Mouse (Mus musculus) intestine, embryonic 15.5 days (tissue): ENCODE results near the gene Washc4. TPM values are rescaled to one million over a fixed set of nuclear protein-coding genes. Genes with fewer than 3 reads are reported as not detected.

Experiments used
- ATAC-seq: fragments of 200-750 bp; cut with Nextera tagmentation; 2 replicates; pipeline ENCODE4 v1.8.0; 2017; ENCODE audit warnings: moderate TSS enrichment, moderate library complexity
- H3K27ac ChIP-seq: fragments of 300-500 bp; sonication (generic); 2 replicates; pipeline ENCODE4 v1.5.1; 2015; ENCODE audit warnings: mild to moderate bottlenecking, inconsistent platforms
- H3K27me3 ChIP-seq: fragments of 300-500 bp; sonication (generic); replicated peaks from 2 replicates; pipeline ENCODE4 v1.6.1; 2015; ENCODE audit warnings: inconsistent platforms
- H3K36me3 ChIP-seq: fragments of 300-500 bp; sonication (generic); 2 replicates; pipeline ENCODE4 v1.6.1; 2015; ENCODE audit warnings: inconsistent platforms
- H3K4me1 ChIP-seq: fragments of 300-500 bp; sonication (generic); replicated peaks from 2 replicates; pipeline ENCODE4 v1.6.1; 2015; ENCODE audit warnings: inconsistent platforms
- H3K4me2 ChIP-seq: fragments of 300-500 bp; sonication (generic); replicated peaks from 2 replicates; pipeline ENCODE4 v1.6.1; 2015; ENCODE audit warnings: mild to moderate bottlenecking, inconsistent platforms
- H3K4me3 ChIP-seq: fragments of 300-500 bp; sonication (generic); replicated peaks from 2 replicates; pipeline ENCODE4 v1.5.1; 2015; ENCODE audit warnings: inconsistent platforms
- H3K9ac ChIP-seq: fragments of 300-500 bp; sonication (generic); 2 replicates; pipeline ENCODE4 v1.6.1; 2015; ENCODE audit warnings: inconsistent platforms
- H3K9me3 ChIP-seq: fragments of 300-500 bp; sonication (generic); 2 replicates; pipeline ENCODE4 v1.6.1; 2016; ENCODE audit warnings: inconsistent platforms
- WGBS: fragments of 180-500 bp; shearing (Covaris S2); methylation state at CpG from one replicate; pipeline ENCODE4 v1.1.7; 2015; 5-methylcytosine and 5-hydroxymethylcytosine counted together
- polyA plus RNA-seq: library from polyadenylated mRNA; unstranded; fragments of >200 nt; fragmentation: Nextera tagmentation; extraction: Ambion mirVana; gene quantifications from 2 replicates; pipeline ENCODE4 v1.2.1, GENCODE M21; 2015

Gene Washc4
- polyA plus RNA-seq, 1 experiment from 2014 or later = 42.1 TPM

DNA sequence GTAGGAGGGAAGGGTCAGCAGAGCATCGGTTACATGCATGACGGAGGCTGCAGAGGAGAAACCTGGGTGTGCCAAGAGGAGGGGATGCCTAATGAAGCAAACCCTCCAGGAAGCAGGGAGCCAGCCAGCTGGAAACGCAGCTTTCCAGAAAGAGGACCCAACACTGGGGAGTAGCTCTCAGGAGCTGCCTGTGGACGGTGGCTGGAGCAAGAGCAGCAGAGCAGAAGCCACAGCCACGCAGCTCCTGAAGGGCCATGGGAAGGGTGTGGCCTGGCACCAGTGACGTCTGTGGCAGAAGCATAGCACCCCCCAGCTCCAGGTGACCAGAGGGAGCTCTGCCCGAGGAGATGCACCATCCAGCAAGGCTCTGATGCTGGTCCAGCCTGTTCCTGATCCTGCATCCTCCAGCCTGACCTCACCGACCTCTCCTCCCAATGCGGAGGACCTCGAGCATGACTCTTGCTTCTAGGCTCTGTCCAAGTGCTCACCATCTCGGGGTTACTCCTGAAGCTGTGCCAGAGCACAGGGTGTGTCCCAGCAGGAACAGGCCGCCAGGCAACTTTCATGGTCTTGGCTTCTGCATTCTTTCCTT, 85.7 kb downstream of the Washc4 start:
- ATAC-seq = no peak

DNA sequence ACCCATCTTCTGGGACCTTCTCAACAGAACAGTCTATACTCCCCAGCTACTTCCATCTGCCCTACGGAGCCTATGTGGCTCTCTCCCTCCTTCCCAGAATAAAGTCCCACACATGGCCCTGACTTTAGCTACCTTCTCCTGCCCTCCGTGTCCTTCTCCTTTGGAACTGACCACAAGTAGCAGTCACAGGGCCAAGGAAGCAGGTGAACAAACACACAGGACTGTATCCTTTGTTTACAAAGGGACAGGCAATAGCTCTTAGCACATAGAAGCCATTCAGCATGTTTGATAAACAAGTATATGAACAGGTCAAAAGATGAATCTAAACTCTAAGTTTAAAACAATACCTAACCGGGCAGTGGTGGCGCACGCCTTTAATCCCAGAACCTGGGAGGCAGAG, 86.3 kb downstream of the Washc4 start:
- Histone ChIP-seq H3K36me3 (no peaks in the 10 kb centered on the region), H3K4me2 (no peak overlapping the region), H3K27me3 (no peaks in the 10 kb centered on the region), H3K9ac (no peak overlapping the region), H3K27ac (no peak overlapping the region), H3K4me3 (no peak overlapping the region), H3K4me1 (peaks cover 8% of the 10 kb centered on the region; the same call in 1 of the 2 replicates), H3K9me3 (no peaks in the 10 kb centered on the region)
- 91% methylated on average over 5 of the region's 5 CpGs for WGBS
- no peak for ATAC-seq

More for the DNA sequence above, 85.7 kb downstream of the Washc4 start:
- H3K4me1 ChIP-seq = peaks cover 2% of the 10 kb centered on the region; the same call in 1 of the 2 replicates
- no peak overlapping the region for H3K4me2 ChIP-seq
- H3K9ac ChIP-seq = no peak overlapping the region
- H3K9me3 ChIP-seq = no peaks in the 10 kb centered on the region
- 86% methylated on average over 12 of the region's 12 CpGs for WGBS
- no peaks in the 10 kb centered on the region for H3K36me3 ChIP-seq
- H3K4me3 ChIP-seq = no peak overlapping the region
- no peaks in the 10 kb centered on the region for H3K27me3 ChIP-seq
- H3K27ac ChIP-seq = no peak overlapping the region

DNA sequence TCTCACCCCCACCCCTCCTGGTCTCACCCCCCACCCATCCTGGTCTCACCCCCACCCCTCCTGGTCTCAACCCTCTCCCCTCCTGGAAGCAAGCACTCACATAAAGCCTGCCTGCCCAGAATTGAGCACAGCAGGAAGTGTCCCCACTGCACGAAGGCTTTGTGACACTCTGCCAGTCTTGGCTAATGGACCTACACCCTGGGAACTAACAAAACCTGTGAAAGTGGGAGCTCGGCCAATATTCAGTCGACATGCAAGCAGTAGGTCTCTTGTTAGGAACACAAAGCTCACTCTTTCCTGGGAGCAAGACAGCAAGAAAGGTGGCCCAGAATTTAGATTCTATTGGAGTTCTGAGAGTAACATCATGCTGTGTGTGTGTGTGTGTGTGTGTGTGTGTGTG, 87.3 kb downstream of the Washc4 start:
- WGBS = 75% methylated on average over 3 of the region's 3 CpGs
- no peak overlapping the region for H3K4me2 ChIP-seq
- H3K27ac ChIP-seq = no peak overlapping the region
- no peaks in the 10 kb centered on the region for H3K9me3 ChIP-seq
- H3K27me3 ChIP-seq = no peaks in the 10 kb centered on the region
- no peak for ATAC-seq
- H3K4me1 ChIP-seq = peaks cover 11% of the 10 kb centered on the region; the same call in 1 of the 2 replicates
- H3K4me3 ChIP-seq = no peak overlapping the region
- no peak overlapping the region for H3K9ac ChIP-seq
- H3K36me3 ChIP-seq = no peaks in the 10 kb centered on the region

DNA sequence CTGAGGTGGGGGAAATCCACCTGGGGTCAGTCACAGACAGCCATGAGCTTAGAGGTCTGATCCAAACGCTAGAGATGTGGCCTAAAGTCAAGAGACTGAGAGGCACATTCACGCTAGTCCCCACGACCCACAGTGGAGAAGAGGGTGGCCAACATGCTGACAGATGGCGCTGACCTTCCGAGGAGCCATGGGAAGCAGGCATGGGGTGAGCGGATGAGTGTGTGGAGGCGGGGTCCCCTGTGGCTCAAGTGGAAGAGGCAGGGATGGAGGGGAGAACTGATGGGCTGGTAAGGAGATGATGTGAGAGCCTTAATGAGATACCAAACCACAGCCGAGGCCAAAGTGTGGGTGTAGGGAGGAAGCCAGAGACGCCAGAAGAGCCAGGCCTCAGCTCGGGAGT, 88.2 kb downstream of the Washc4 start:
- Histone ChIP-seq H3K36me3 (no peaks in the 10 kb centered on the region), H3K4me2 (no peak overlapping the region), H3K9ac (no peak overlapping the region), H3K27me3 (no peaks in the 10 kb centered on the region), H3K27ac (no peak overlapping the region), H3K4me1 (peaks cover 11% of the 10 kb centered on the region; the same call in 1 of the 2 replicates), H3K9me3 (no peaks in the 10 kb centered on the region), H3K4me3 (no peak overlapping the region)
- ATAC-seq = no peak
- WGBS = 87% methylated on average over 10 of the region's 10 CpGs

DNA sequence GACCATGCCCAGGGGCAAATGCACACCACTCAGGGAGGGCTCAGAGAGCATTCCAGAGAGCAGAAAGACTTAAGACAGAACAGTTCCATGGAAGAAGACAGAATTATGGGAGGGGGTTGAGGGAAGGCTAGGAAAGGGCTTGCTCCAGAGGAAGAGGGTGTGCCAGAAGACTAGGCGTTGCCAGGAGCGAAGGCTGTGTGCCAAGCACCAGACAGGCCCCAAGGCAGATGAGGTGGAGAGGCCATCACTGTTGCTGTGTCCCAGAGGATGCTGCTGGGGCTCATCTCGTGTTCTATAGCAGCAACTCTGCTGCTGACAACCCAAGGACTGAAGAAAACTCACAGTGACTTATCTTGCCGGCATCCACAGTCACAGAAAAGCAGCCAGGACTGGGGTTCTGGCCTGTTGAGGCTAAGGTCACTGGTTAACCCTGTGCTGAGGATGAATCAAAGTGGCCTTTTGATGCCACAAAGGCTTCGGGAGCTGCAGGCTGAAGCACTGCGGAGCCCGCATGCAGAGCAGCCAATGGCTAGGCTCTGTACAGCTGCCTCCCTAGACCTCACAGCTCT, 89.3 kb downstream of the Washc4 start:
- no peaks in the 10 kb centered on the region for H3K27me3 ChIP-seq
- H3K9me3 ChIP-seq = no peaks in the 10 kb centered on the region
- no peak for ATAC-seq
- WGBS = 75% methylated on average over 7 of the region's 7 CpGs
- H3K4me3 ChIP-seq = no peak overlapping the region
- H3K4me2 ChIP-seq = no peak overlapping the region
- H3K9ac ChIP-seq = no peak overlapping the region
- H3K27ac ChIP-seq = no peak overlapping the region
- H3K36me3 ChIP-seq = no peaks in the 10 kb centered on the region
- peaks cover 11% of the 10 kb centered on the region; the same call in 1 of the 2 replicates for H3K4me1 ChIP-seq

DNA sequence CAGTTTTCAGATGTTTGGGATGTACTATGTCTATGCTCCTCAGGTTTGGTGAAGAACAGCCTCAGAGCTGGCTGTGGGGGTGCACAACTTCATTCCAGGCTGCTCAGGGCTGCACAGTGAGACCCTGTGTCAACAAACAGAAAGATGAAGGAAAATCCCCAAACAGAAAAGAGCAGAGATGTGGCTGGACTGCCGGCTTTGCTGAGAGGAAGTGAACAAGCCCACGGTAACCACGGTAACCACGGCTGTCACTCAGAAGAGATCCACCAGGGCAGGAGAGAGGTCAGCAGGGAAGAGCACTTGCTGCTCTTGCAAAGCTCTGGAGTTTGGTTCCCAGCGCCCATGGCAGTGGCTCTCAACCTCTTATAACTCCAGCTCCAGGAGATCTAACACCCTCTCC, 90.9 kb downstream of the Washc4 start:
- 17% methylated on average over 5 of the region's 5 CpGs for WGBS
- peaks cover 11% of the 10 kb centered on the region; the same call in 1 of the 2 replicates for H3K4me1 ChIP-seq
- no peaks in the 10 kb centered on the region for H3K27me3 ChIP-seq
- no peak for ATAC-seq
- H3K4me3 ChIP-seq = no peak overlapping the region
- no peaks in the 10 kb centered on the region; the same call in 1 of the 2 replicates for H3K36me3 ChIP-seq
- H3K4me2 ChIP-seq = no peak overlapping the region
- H3K27ac ChIP-seq = no peak overlapping the region
- H3K9ac ChIP-seq = no peak overlapping the region
- H3K9me3 ChIP-seq = no peaks in the 10 kb centered on the region

DNA sequence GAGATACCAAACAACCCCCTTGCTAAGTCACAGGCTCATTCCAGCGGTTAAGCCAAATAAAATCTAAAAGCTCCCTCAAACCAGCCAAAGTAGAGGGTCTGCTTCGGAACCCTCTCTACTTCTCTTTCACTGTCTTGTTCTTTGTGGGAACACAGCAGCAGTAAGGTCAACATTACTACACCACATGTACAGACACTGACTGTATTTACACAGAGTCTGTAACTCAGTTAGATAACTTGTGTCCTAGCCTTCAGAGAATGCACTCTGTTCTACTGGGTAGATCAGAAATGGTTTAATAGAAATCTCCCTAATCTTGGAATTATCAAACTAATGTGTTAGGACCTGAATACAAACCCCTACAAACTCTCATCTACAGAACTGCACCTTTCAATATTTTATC, 92.6 kb downstream of the Washc4 start:
- H3K27ac ChIP-seq = no peak overlapping the region
- peaks cover 11% of the 10 kb centered on the region; the same call in 1 of the 2 replicates for H3K4me1 ChIP-seq
- H3K4me2 ChIP-seq = no peak overlapping the region
- H3K4me3 ChIP-seq = no peak overlapping the region
- H3K36me3 ChIP-seq = no peaks in the 10 kb centered on the region; the same call in 1 of the 2 replicates
- H3K9ac ChIP-seq = no peak overlapping the region
- H3K9me3 ChIP-seq = no peaks in the 10 kb centered on the region
- no peaks in the 10 kb centered on the region for H3K27me3 ChIP-seq
- WGBS = 85% methylated on average over 2 of the region's 2 CpGs
- no peak for ATAC-seq

DNA sequence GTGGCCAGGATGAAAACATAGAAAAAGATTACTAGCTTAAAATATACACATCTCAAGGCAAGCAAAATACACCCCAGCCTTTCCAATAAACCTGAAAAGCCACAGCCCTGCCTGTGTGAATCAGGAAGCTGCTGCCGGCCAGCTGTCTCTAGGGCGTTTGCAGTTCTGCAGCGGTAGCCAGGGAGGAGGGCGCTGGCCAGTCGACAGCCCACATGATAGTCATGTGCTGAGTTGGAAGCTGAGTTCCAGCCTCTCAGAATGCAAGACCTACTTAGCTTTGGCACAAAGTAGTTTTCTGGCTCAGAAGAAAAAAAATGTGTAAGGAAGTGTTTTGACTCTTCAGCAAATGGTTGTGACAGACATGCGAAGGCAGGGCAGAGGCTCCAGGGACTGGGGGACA, 93.7 kb downstream of the Washc4 start:
- Histone ChIP-seq H3K4me3 (no peak overlapping the region), H3K4me2 (no peak overlapping the region), H3K4me1 (peaks cover 11% of the 10 kb centered on the region; the same call in 1 of the 2 replicates), H3K27me3 (no peaks in the 10 kb centered on the region), H3K9me3 (no peaks in the 10 kb centered on the region), H3K9ac (no peak overlapping the region), H3K27ac (no peak overlapping the region), H3K36me3 (no peaks in the 10 kb centered on the region; the same call in 1 of the 2 replicates)
- peak; percentile 82 for ATAC-seq
- 27% methylated on average over 6 of the region's 6 CpGs for WGBS

DNA sequence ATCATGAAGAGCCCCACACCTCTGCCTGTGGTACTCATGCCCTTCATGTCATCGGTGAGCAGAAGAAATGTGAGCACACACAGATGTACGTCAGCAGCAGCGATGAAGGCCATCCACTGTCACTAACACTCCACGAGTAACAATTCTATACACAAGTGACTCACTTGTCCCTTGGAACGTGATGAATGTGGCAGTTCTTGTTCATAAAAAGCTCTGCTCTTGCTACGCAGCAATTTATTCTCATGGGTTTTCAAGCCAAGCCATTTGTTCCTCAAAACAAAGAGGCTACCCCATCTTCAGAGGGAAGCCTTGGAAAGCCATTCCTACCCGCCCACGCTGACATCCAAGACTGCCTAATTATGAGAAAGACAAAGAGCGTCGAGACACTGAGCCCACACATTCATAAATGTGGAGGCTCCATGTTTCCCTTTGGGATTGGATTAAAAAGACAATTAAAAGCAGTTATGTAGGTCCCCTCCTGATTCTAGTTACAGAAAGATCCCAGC, 96.4 kb downstream of the Washc4 start:
- 89% methylated on average over 10 of the region's 10 CpGs for WGBS
- no peak overlapping the region for H3K9ac ChIP-seq
- no peaks in the 10 kb centered on the region for H3K27me3 ChIP-seq

DNA sequence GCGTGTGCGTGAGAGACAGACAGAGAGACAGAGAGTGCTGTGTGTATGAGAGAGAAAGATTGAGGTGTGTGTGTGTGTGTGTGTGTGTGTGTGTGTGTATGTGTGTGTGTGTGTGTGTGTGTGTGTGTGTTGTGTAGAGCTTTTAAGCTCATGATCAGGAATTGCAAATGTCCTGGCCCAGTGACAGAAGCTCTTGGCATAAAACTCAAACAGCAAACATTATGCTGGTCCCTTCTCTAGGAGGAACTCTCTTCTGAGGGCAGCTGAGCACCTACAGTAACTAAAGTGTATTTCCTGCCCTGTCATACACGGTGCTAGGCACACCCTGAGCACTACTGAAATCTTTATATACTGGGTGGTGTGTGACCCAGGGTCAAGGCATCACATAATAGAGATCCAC, 98.1 kb downstream of the Washc4 start:
- Histone ChIP-seq H3K4me2 (no peak overlapping the region), H3K4me1 (peaks cover 17% of the 10 kb centered on the region), H3K4me3 (no peak overlapping the region), H3K36me3 (no peaks in the 10 kb centered on the region; the same call in 1 of the 2 replicates), H3K27ac (no peak overlapping the region), H3K9me3 (no peaks in the 10 kb centered on the region), H3K9ac (no peak overlapping the region), H3K27me3 (no peaks in the 10 kb centered on the region)
- ATAC-seq = no peak
- 69% methylated on average over 3 of the region's 3 CpGs for WGBS

More for the DNA sequence above, 96.4 kb downstream of the Washc4 start:
- no peak for ATAC-seq
- no peak overlapping the region for H3K4me2 ChIP-seq
- no peak overlapping the region for H3K27ac ChIP-seq
- no peak overlapping the region for H3K4me3 ChIP-seq
- H3K4me1 ChIP-seq = peaks cover 8% of the 10 kb centered on the region
- H3K9me3 ChIP-seq = no peaks in the 10 kb centered on the region
- no peaks in the 10 kb centered on the region; the same call in 1 of the 2 replicates for H3K36me3 ChIP-seq

DNA sequence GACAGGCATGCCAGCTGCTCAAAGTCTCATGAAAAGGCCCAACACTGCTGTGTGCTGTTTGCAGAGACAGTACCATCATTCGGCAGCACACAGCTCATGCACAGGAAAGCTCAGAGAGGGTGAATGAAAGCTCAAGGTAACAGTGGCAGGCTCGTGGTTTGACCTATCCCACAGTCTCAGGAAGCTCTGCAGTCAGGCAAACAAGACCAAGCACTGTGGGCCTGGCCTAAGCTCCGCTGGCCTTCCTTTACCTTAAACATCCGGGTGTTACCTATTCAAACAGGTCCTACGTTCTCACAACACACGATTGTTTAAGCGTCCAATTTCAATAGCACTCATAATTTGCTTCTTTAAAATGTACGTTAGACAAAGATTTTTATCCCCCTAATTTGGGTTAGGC, 100.6 kb downstream of the Washc4 start:
- H3K4me3 ChIP-seq = no peak overlapping the region
- 0 out of 2 replicates have a peak overlapping the region, but pooled peaks have one; percentile 3 for H3K4me2 ChIP-seq
- no peaks in the 10 kb centered on the region for H3K27me3 ChIP-seq
- no peaks in the 10 kb centered on the region; the same call in 1 of the 2 replicates for H3K36me3 ChIP-seq
- WGBS = 65% methylated on average over 8 of the region's 8 CpGs
- H3K4me1 ChIP-seq = peaks cover 17% of the 10 kb centered on the region
- ATAC-seq = no peak
- no peak overlapping the region for H3K9ac ChIP-seq
- H3K9me3 ChIP-seq = no peaks in the 10 kb centered on the region
- no peak overlapping the region; the same call in 1 of the 2 replicates for H3K27ac ChIP-seq

DNA sequence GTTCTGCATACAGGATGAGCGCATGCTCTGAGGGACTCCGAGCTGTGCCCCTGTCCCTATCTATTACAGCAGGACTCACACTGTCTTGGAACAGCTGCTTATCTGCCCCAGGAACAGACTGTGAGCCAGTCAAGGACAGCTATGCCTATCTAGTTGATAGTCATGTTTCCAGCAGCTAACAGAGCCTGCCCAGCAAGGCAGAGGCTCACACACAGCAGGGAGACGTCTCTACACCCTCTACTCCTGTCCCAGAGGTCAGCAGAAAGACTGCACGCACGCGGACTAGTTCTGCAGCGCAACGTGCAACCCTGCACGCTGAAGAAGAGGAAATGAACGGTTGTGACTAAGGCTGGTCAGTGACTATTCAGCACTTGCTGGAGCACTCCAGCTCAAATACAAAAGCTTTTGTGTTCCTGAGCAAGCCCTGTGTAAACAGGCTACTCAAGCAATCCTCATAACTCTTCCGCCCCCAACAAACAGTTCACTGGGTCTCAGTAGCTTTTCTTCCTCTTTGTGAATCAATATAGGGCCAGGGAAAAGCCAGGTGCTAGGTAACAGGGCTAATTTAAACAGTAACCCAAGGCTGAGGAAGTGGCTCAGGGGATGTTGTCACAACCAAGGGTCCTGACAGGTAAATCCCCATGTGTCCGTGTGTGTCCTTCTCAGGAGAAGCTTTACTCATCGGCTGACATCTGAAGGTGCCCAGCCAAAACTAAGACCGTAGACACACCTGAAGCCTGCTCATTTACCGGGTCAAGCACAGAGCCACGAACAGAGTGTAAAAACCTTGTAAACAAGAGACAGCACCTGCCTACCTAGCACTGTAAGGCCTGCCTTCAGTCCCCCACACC, 101.5 kb downstream of the Washc4 start:
- WGBS = 49% methylated on average over 16 of the region's 16 CpGs
- ATAC-seq = peak; percentile 60
- Histone ChIP-seq H3K27ac (peak overlapping the region; percentile 83), H3K36me3 (no peaks in the 10 kb centered on the region), H3K27me3 (no peaks in the 10 kb centered on the region), H3K4me3 (no peak overlapping the region), H3K4me1 (peaks cover 17% of the 10 kb centered on the region), H3K9me3 (no peaks in the 10 kb centered on the region), H3K4me2 (peak overlapping the region; percentile 38), H3K9ac (no peak overlapping the region)
